In genomic region chr4:22357931-22358300, GRCm38 (mm10) we compare ENCODE assay signal across 8 mouse cellular contexts. TPM values are rescaled to one million over a fixed set of nuclear protein-coding genes. Genes with fewer than 3 reads are reported as not detected.
DNase-seq lines count a peak whose midpoint lies in the region; ATAC-seq lines count a peak whose summit lies in the region.

No protein-coding gene starts in this region.

- no peaks in the 10 kb centered on the region for H3K36me3 ChIP-seq in liver, embryonic 12.5 days

- no peaks in the 10 kb centered on the region for H3K27me3 ChIP-seq in liver, embryonic 12.5 days (replicated peaks)

- peak overlapping the region; percentile 87 for H3K27ac ChIP-seq in liver, embryonic 12.5 days

- H3K4me2 ChIP-seq in liver, embryonic 12.5 days, result peak overlapping the region; percentile 84

- peak overlapping the region; percentile 81 for H3K9ac ChIP-seq in liver, embryonic 12.5 days

- H3K4me1 ChIP-seq in liver, embryonic 12.5 days, result peaks cover 35% of the 10 kb centered on the region

- peak overlapping the region; percentile 80 for H3K4me3 ChIP-seq in liver, embryonic 12.5 days

- peak; percentile 50 for ATAC-seq in liver, embryonic 12.5 days

- WGBS in liver, embryonic 12.5 days (ENCODE audit: insufficient replicate concordance), result 1% methylated on average over 10 of the region's 10 CpGs

- H3K9me3 ChIP-seq in liver, embryonic 12.5 days (replicated peaks), result peaks cover 6% of the 10 kb centered on the region; the same call in 1 of the 2 replicates

- DNase-seq in embryo, embryonic 11.5 days (ENCODE audit: low read depth, low spot score), result peak; percentile 2
- DNase-seq in embryo, embryonic 11 days, result no peak
- peak; percentile 72 for DNase-seq in 416B (ENCODE audit: low read depth)
- peak; percentile 12 for DNase-seq in fibroblast of lung, adult 2 months (ENCODE audit: low read depth)
- no peak for DNase-seq in right cerebral cortex, postnatal 36 days (ENCODE audit: low spot score in 2 of 2)
- no peak for DNase-seq in adrenal gland, adult 2 months
- no peak for DNase-seq in layer of hippocampus, adult 8-10 months (ENCODE audit: low spot score in 2 of 2)

RNA-seq across cellular contexts. Expression of gene Fbxl4, which starts 0.6 kb away (rescaled TPM):
- polyA plus RNA-seq in liver, embryonic 12.5 days (2016; fragmentation: Nextera tagmentation; extraction: Ambion mirVana), result 5.0 and 5.3 TPM in 2 replicates
- total RNA-seq in adrenal gland, adult 2 months (2021), result 10 to 100 TPM; 17.4 to 20.0 TPM
- polyA plus RNA-seq in adrenal gland, adult 2 months (2012; rRNA removed), result 23.6 and 24.3 TPM in 2 replicates
- 10 to 100 TPM; 15.5 to 19.6 (median 18.6) TPM for total RNA-seq in layer of hippocampus, adult 8-10 months (2022)

Comparison
In these comparisons a context has a peak if more than half of its experiments do, and no peak if none do; other contexts are left out.
1. DNase-seq: peak in embryo, embryonic 11.5 days (single experiment), 416B (single experiment) and fibroblast of lung, adult 2 months (single experiment); none in embryo, embryonic 11 days (single experiment), right cerebral cortex, postnatal 36 days (0 of 2), adrenal gland, adult 2 months (single experiment) and layer of hippocampus, adult 8-10 months (0 of 2).